Mouse (Mus musculus) G1E (cell line): ENCODE measurements at regions not wholly inside any gene's neighbourhood (a gene's known extent, or its start where the extent isn't known, plus 50 kb on each side); places are given as distances from the start of the nearest gene placed in this dataset.

Experiments used
- CTCF ChIP-seq: IDR thresholded peaks from 2 replicates; pipeline ENCODE4 v1.5.1; 2012; ENCODE audit warnings: low read depth, low read length, inconsistent platforms, mixed read lengths
- GATA1 ChIP-seq: IDR thresholded peaks from 2 replicates; pipeline ENCODE4 v1.6.1; 2012; ENCODE audit warnings: borderline replicate concordance, low read length, inconsistent platforms, mixed read lengths
- GATA2 ChIP-seq: IDR thresholded peaks from 2 replicates; pipeline ENCODE4 v1.6.1; 2012; ENCODE audit warnings: low read depth, low read length, inconsistent platforms, borderline replicate concordance
- POLR2AphosphoS5 ChIP-seq: IDR thresholded peaks from 2 replicates; pipeline ENCODE4 v1.6.1; 2012; ENCODE audit warnings: low read depth, low read length, inconsistent platforms; ENCODE audit not compliant: insufficient replicate concordance
- TAL1 ChIP-seq: conservative IDR thresholded peaks from 2 replicates; pipeline ENCODE4 v1.6.1; 2012; ENCODE audit warnings: low read depth, low read length, inconsistent platforms, mixed read lengths

DNA sequence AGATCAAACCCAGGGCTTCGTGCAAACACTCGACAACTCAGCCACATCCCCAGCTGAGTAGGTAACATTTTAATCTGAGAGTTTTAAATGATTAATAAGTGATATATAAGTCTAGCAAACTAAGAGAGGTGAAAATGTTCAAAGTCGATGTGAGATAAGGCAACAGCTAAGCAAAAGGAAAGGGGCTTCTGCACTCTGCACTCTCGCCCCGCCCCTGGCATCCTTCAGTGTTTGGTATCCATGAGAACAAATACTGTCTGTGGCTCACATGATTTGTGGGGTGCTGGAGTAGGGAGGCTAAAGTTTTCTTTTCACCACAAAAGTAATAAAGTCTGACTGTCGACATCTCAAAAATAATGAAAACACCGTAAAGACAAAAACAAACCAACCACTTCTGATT lies 284.2 kb upstream of the Klf3 start:
- no peak for TF ChIP-seq CTCF
- no peak for TF ChIP-seq POLR2AphosphoS5
- TF ChIP-seq GATA1 = no peak
- no peak for TF ChIP-seq TAL1
- TF ChIP-seq GATA2 = no peak
